Mouse (Mus musculus) stomach, embryonic 15.5 days (tissue): ENCODE measurements around the gene Psmc3. TPM values are rescaled to one million over a fixed set of nuclear protein-coding genes. Genes with fewer than 3 reads are reported as not detected.

Source experiments
- ATAC-seq: fragments of 200-750 bp; cut with Nextera tagmentation; 2 replicates; pipeline ENCODE4 v1.8.0; 2017; ENCODE audit warnings: low read depth, moderate number of reproducible peaks, moderate TSS enrichment; ENCODE audit not compliant: insufficient read depth, low FRiP score
- H3K27ac ChIP-seq: fragments of 300-500 bp; sonication (generic); 2 replicates; pipeline ENCODE4 v1.5.1; 2015; ENCODE audit warnings: mild to moderate bottlenecking, inconsistent platforms
- H3K27me3 ChIP-seq: fragments of 300-500 bp; sonication (generic); replicated peaks from 2 replicates; pipeline ENCODE4 v1.6.1; 2015; ENCODE audit warnings: inconsistent platforms
- H3K36me3 ChIP-seq: fragments of 300-500 bp; sonication (generic); 2 replicates; pipeline ENCODE4 v1.6.1; 2015; ENCODE audit warnings: inconsistent platforms
- H3K4me1 ChIP-seq: fragments of 300-500 bp; sonication (generic); 2 replicates; pipeline ENCODE4 v1.6.1; 2015; ENCODE audit warnings: inconsistent platforms
- H3K4me2 ChIP-seq: fragments of 300-500 bp; sonication (generic); 2 replicates; pipeline ENCODE4 v1.6.1; 2015; ENCODE audit warnings: mild to moderate bottlenecking, inconsistent platforms
- H3K4me3 ChIP-seq: fragments of 300-500 bp; sonication (generic); replicated peaks from 2 replicates; pipeline ENCODE4 v1.5.1; 2015; ENCODE audit warnings: inconsistent platforms
- H3K9ac ChIP-seq: fragments of 300-500 bp; sonication (generic); 2 replicates; pipeline ENCODE4 v1.6.1; 2015; ENCODE audit warnings: inconsistent platforms
- H3K9me3 ChIP-seq: fragments of 300-500 bp; sonication (generic); 2 replicates; pipeline ENCODE4 v1.6.1; 2016; ENCODE audit warnings: inconsistent platforms
- WGBS: fragments of 180-500 bp; shearing (Covaris S2); methylation state at CpG from one replicate; pipeline ENCODE4 v1.1.7; 2015; 5-methylcytosine and 5-hydroxymethylcytosine counted together
- polyA plus RNA-seq: library from polyadenylated mRNA; unstranded; fragments of >200 nt; fragmentation: Nextera tagmentation; extraction: Ambion mirVana; gene quantifications from 2 replicates; pipeline ENCODE4 v1.2.1, GENCODE M21; 2015

Psmc3 gene
- polyA plus RNA-seq, 1 experiment from 2014 or later: 225 TPM

DNA sequence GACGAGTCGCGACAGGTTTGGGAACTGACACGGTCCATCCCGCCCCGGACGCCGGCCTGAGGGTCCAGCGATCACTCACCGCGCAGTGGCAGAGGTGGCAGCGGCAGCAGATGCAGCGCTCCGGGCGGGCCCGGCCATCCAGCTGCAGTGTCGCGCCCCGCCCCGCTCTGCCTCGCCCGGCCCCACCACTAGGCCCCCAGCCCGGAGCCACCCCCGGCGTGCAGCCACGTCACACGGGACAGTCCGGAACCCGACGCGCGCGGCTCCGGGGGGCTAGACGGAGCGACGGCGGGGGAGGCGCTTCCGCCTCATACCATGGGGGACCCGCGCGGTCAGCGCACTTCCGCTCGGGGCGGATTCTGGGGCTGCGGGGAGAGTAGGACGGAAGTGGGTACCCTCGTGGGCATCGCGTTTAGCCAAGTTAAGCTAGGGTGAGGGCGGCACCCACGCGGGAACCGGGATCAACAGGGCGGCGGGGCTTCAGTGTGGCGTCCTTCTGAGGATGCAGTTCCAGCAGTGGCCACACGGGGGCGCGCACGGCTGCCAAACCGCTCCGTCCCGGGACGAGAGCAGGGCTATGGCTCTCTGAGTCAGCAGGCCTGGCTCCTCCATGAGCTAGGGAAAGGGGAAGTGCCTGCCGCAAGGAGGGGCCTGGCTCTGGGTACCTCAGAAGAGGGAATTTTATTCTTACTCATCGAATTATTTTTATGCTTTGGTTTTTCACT, 16.4 kb downstream of the Psmc3 start, which contains the start of gene Slc39a13:
Gene Slc39a13 (minus strand): TSS at position 342 of the 725 bp plus-strand sequence.
- Histone ChIP-seq H3K4me3 (peak within 1 kb of the TSS; percentile 69), H3K9me3 (no peaks in the 10 kb centered on the region), H3K27me3 (no peaks in the 10 kb centered on the region), H3K4me1 (peaks cover 17% of the 10 kb centered on the region), H3K9ac (peak within 1 kb of the TSS; percentile 61), H3K4me2 (peak within 1 kb of the TSS; percentile 86), H3K27ac (peak within 1 kb of the TSS; percentile 90), H3K36me3 (no peaks in the 10 kb centered on the region; the same call in 1 of the 2 replicates)
- peak; percentile 96 for ATAC-seq
- under 1% methylated on average over 68 of the region's 69 CpGs for WGBS

- Histone ChIP-seq H3K4me2 (peak overlapping the region; percentile 86), H3K9me3 (no peaks in the 10 kb centered on the region), H3K4me1 (peaks cover 17% of the 10 kb centered on the region), H3K27ac (peak overlapping the region; percentile 90; the same call in 1 of the 2 replicates), H3K9ac (peak overlapping the region; percentile 61; the same call in 1 of the 2 replicates), H3K4me3 (peak overlapping the region; percentile 69), H3K36me3 (no peaks in the 10 kb centered on the region; the same call in 1 of the 2 replicates), H3K27me3 (no peaks in the 10 kb centered on the region)
- ATAC-seq: no peak
- WGBS: 79% methylated on average over 10 of the region's 10 CpGs
Measured at GRCm38 (mm10) chr2:91071059-91071458, 17.2 kb downstream of the Psmc3 start.

DNA sequence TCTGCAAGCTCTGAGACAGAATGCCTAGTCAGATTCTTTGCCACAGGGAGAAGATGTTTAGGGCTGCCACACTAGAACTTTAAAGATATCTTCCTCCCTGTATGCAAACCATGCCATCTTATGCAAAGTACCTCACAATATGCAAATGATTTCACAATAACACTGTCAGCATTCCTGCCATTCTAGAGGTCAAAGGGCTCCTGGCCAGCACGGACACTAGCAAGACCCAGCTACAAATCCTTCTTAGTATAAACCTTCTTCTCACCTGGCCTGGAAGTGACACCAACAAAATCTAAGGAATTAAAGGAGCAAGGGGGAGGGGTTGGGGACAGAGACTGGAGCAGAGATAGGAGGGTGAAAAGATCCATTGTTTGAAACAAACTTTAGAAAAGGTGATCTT, 18.3 kb downstream of the Psmc3 start:
- Histone ChIP-seq H3K4me1 (peaks cover 17% of the 10 kb centered on the region), H3K27me3 (no peaks in the 10 kb centered on the region), H3K36me3 (no peaks in the 10 kb centered on the region), H3K4me3 (no peak overlapping the region), H3K4me2 (no peak overlapping the region), H3K27ac (no peak overlapping the region), H3K9ac (no peak overlapping the region), H3K9me3 (no peaks in the 10 kb centered on the region)
- no peak for ATAC-seq
- 19% methylated on average over 1 of the region's 1 CpGs for WGBS

GRCm38 (mm10) chr2:91077957-91078313, 24.1 kb downstream of the Psmc3 start:
- peaks cover 4% of the 10 kb centered on the region; the same call in 1 of the 2 replicates for H3K4me1 ChIP-seq
- 14% methylated on average over 12 of the region's 12 CpGs for WGBS
- no peak for ATAC-seq

DNA sequence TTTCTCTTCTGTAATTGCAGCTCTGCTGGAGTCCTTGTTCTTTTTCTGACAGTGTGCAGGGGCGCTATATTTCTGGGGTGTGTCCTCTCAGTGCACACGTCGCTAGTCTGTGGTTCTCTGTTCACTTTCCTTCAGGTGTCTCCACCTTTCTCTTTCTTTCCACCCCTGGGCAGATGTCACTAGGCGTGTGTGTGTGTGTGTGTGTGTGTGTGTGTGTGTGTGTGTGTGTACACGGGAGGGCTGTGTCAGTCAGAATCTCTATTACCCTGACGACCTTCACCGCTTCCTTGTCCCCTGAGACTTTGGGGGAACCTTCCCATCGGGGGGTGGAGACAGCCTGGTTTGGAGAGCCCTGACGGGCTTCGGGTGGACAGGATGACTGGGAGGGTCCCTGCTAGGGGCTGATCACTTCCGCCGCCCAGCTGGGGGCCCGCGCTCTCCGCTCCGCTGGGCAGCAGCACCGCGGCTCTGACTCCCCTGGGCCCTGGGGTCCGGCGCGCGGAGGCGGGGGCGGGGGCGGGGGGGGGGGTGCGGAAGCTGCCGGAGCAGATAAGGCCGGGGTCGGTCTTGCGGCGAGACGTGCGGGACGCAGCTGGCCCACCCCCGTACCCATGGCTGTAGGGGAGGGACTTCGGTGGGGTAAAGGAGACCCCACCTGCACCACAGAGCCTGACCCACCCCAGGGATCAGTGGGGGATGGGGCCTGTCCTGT, 24.7 kb downstream of the Psmc3 start:
- Histone ChIP-seq H3K4me3 (peak overlapping the region; percentile 50), H3K9me3 (no peaks in the 10 kb centered on the region), H3K9ac (peak overlapping the region; percentile 31), H3K27ac (no peak overlapping the region), H3K4me1 (peaks cover 4% of the 10 kb centered on the region; the same call in 1 of the 2 replicates), H3K4me2 (peak overlapping the region; percentile 92), H3K36me3 (no peaks in the 10 kb centered on the region), H3K27me3 (no peaks in the 10 kb centered on the region)
- WGBS: under 1% methylated on average over 20 of the region's 36 CpGs
- ATAC-seq: peak; percentile 73

More at GRCm38 (mm10) chr2:91077957-91078313, 24.1 kb downstream of the Psmc3 start:
- Histone ChIP-seq H3K9ac (no peak overlapping the region), H3K4me3 (peak overlapping the region; percentile 50), H3K4me2 (peak overlapping the region; percentile 92), H3K36me3 (no peaks in the 10 kb centered on the region), H3K9me3 (no peaks in the 10 kb centered on the region), H3K27me3 (no peaks in the 10 kb centered on the region), H3K27ac (no peak overlapping the region)

DNA sequence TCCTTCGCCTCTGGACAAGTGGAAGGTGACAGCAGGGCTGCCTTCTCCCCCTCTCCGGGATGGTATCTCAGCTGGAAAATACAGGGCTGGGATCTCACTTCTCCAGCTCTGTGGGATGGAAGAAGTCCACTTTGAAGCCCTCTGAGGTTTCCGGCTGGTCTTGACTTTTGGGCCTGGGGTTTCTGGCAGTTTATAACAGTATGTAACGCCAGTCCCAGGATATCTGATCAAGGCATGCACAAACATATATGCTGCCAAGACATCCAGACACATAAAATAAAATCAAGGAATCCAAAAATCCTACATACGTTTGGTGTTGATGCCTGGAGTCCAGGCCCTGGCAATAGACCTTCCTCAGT, 25.2 kb downstream of the Psmc3 start:
- H3K9ac ChIP-seq: peak overlapping the region; percentile 31
- peaks cover 4% of the 10 kb centered on the region; the same call in 1 of the 2 replicates for H3K4me1 ChIP-seq
- no peaks in the 10 kb centered on the region for H3K27me3 ChIP-seq
- H3K27ac ChIP-seq: no peak overlapping the region
- ATAC-seq: no peak
- peak overlapping the region; percentile 92 for H3K4me2 ChIP-seq
- 24% methylated on average over 5 of the region's 5 CpGs for WGBS
- H3K36me3 ChIP-seq: no peaks in the 10 kb centered on the region
- H3K4me3 ChIP-seq: peak overlapping the region; percentile 50
- H3K9me3 ChIP-seq: no peaks in the 10 kb centered on the region

DNA sequence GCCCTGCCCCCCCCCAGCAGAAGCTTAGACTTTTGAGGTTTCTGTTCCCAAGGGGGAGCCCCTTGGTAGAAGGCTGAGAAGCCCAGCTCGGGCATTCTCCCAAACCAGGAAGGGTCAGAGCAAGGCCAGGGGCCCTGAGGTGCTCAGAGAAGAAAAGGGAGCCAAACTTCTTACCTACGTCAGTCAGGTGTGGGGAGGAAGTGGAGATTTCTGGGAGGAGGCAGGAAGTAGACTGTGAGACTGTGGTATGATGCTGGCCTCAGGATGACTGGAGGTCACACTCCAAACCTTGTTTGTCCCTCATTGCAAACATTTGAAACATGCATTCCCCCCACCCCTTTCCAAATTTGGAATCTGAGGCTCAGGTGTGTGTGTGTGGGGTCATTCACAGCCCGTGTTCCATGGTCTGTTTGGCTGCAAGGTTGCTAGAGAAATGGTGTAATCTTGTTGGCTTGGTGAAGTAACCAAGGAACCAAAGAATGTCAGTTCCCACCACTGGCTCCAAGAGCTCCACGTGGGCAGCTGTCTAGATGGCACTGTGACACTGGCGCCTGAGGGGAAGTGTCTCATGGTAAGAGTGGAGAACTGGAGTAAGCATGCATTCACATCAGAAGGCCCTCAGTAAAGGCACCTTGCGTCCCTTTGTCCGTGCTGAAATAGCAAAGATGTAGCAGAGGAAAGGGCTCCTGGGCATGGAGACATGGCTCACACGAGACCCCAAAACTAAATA, 27.1 kb downstream of the Psmc3 start:
- Histone ChIP-seq H3K27ac (no peak overlapping the region), H3K4me2 (no peak overlapping the region), H3K9ac (no peak overlapping the region), H3K9me3 (no peaks in the 10 kb centered on the region), H3K4me3 (no peak overlapping the region), H3K4me1 (peaks cover 4% of the 10 kb centered on the region; the same call in 1 of the 2 replicates), H3K36me3 (no peaks in the 10 kb centered on the region), H3K27me3 (no peaks in the 10 kb centered on the region)
- 73% methylated on average over 8 of the region's 8 CpGs for WGBS
- no peak for ATAC-seq

- no peaks in the 10 kb centered on the region for H3K9me3 ChIP-seq
- no peak within 1 kb of the TSS for H3K4me3 ChIP-seq
- no peak within 1 kb of the TSS for H3K9ac ChIP-seq
- H3K4me1 ChIP-seq: peaks cover 4% of the 10 kb centered on the region; the same call in 1 of the 2 replicates
- no peaks in the 10 kb centered on the region for H3K27me3 ChIP-seq
- ATAC-seq: no peak
- H3K27ac ChIP-seq: peak within 1 kb of the TSS; percentile 54
- 74% methylated on average over 13 of the region's 13 CpGs for WGBS
- no peaks in the 10 kb centered on the region for H3K36me3 ChIP-seq
- H3K4me2 ChIP-seq: no peak within 1 kb of the TSS
Measured at GRCm38 (mm10) chr2:91081775-91082695, 28.2 kb downstream of the Psmc3 start, which contains the start of gene Spi1. TSS of gene Spi1 (plus strand) at chr2:91082390.

DNA sequence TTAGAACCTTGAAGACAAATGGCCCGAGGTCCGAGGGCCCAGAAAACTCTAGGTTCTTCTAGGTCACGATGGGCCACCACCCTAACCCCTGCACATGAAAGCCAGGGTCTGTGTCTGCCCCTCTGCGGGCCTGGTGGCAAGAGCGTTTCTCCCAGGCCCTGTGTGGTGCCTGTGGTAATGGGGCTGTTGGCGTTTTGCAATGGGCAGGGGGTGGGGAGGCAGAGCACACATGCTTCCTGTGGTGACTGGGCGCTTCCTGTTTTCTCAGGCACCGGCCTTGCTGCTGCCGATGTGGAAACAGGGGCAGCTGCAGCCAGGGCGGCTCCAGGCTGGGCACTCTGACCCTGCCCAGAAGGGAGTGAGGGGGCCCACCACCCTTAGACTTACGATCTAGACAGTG, 29.0 kb downstream of the Psmc3 start:
- peak overlapping the region; percentile 54 for H3K27ac ChIP-seq
- WGBS: 68% methylated on average over 11 of the region's 11 CpGs
- ATAC-seq: no peak; the same call in 1 of the 2 replicates

GRCm38 (mm10) chr2:91083366-91083940, 29.6 kb downstream of the Psmc3 start:
- Histone ChIP-seq H3K4me2 (no peak overlapping the region), H3K4me1 (peaks cover 4% of the 10 kb centered on the region; the same call in 1 of the 2 replicates), H3K27me3 (no peaks in the 10 kb centered on the region), H3K4me3 (no peak overlapping the region), H3K27ac (no peak overlapping the region), H3K9me3 (no peaks in the 10 kb centered on the region), H3K9ac (no peak overlapping the region), H3K36me3 (no peaks in the 10 kb centered on the region)
- 39% methylated on average over 1 of the region's 1 CpGs for WGBS
- no peak for ATAC-seq

More for the DNA sequence above, 29.0 kb downstream of the Psmc3 start:
- H3K36me3 ChIP-seq: no peaks in the 10 kb centered on the region
- H3K27me3 ChIP-seq: no peaks in the 10 kb centered on the region
- peaks cover 4% of the 10 kb centered on the region; the same call in 1 of the 2 replicates for H3K4me1 ChIP-seq
- H3K4me2 ChIP-seq: no peak overlapping the region
- H3K9me3 ChIP-seq: no peaks in the 10 kb centered on the region
- H3K9ac ChIP-seq: no peak overlapping the region
- H3K4me3 ChIP-seq: no peak overlapping the region
